Comparison of ENCODE assay signal across 33 mouse cellular contexts in the genomic region with DNA sequence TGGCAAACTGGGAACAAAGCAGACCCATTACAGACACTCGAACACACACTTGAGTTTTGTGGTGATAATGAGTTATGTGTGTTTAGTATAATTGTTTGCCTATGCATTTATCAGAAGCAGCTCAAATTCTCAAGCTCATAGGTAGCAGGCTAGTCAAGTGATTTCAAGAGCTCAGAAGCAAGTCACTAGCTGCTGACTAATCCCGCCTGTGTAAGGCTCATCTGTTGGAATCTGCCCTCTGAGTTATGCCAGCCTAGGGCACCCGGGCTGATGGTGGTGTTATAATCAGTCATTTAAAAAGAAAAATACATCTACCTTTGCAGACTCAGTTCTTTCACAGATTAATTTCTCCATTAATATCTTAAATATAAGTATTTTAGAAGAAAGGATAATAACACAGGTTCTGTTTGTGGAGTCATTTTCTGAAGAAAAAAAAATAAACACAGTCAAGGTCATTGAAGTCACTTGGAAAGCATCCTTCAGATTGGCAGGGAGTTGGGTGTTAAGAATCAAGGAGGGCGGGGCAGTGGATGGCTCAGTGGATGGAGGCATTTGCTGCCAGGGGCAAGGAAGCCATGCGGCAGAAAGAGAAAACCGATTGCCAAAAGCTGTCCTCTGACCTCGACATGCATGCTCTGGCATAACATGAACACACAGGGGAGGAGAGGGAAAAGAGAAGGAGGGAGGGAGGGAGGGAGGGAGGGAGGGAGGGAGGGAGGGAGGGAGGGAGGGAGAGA. TPM values are rescaled to one million over a fixed set of nuclear protein-coding genes. Genes with fewer than 3 reads are reported as not detected.
DNase-seq lines count a peak whose midpoint lies in the region; ATAC-seq and TF ChIP-seq lines count a peak whose summit lies in the region.
"Had no signal": no experiment of that assay in that cellular context is flagged by ENCODE, and none has a peak within 500 bp of the region (broad histone marks: within the 10 kb centered on the region; RNA-seq: fewer than 3 reads in every experiment).

No protein-coding gene starts in this region.

- H3K9me3 ChIP-seq in hindbrain, postnatal 0 days (ENCODE audit: low read length): no peaks in the 10 kb centered on the region
- H3K9me3 ChIP-seq in hindbrain, embryonic 16.5 days (ENCODE audit: control insufficient read depth, low read length): no peaks in the 10 kb centered on the region
- H3K9me3 ChIP-seq in lung, embryonic 14.5 days (ENCODE audit: low read depth, low read length): no peaks in the 10 kb centered on the region
- H3K9me3 ChIP-seq: embryonic facial prominence, embryonic 12.5 days; embryonic facial prominence, embryonic 15.5 days; heart, embryonic 12.5 days; heart, embryonic 15.5 days; hindbrain, embryonic 10.5 days; hindbrain, embryonic 13.5 days had no signal

- no peaks in the 10 kb centered on the region for H3K27me3 ChIP-seq in hindbrain, postnatal 0 days (ENCODE audit: insufficient read depth, low read length)
- H3K27me3 ChIP-seq in hindbrain, embryonic 16.5 days (replicated peaks; ENCODE audit: control insufficient read depth, insufficient read depth, low read length): no peaks in the 10 kb centered on the region
- H3K27me3 ChIP-seq in lung, embryonic 14.5 days (ENCODE audit: insufficient read depth, low read length): no peaks in the 10 kb centered on the region
- H3K27me3 ChIP-seq: embryonic facial prominence, embryonic 12.5 days; embryonic facial prominence, embryonic 15.5 days; hindbrain, embryonic 13.5 days had no signal

- no peak overlapping the region for H3K4me2 ChIP-seq in hindbrain, postnatal 0 days (ENCODE audit: low read depth, low read length)
- no peak overlapping the region for H3K4me2 ChIP-seq in hindbrain, embryonic 16.5 days (ENCODE audit: low read length)
- no peak overlapping the region for H3K4me2 ChIP-seq in lung, embryonic 14.5 days
- H3K4me2 ChIP-seq: embryonic facial prominence, embryonic 12.5 days; embryonic facial prominence, embryonic 15.5 days; heart, embryonic 12.5 days; heart, embryonic 15.5 days; hindbrain, embryonic 13.5 days had no signal

- no peaks in the 10 kb centered on the region for H3K36me3 ChIP-seq in hindbrain, postnatal 0 days (ENCODE audit: insufficient read depth, low read length)
- no peaks in the 10 kb centered on the region for H3K36me3 ChIP-seq in hindbrain, embryonic 16.5 days (ENCODE audit: control insufficient read depth, insufficient read depth, low read length)
- no peaks in the 10 kb centered on the region for H3K36me3 ChIP-seq in lung, embryonic 14.5 days (ENCODE audit: insufficient read depth)
- H3K36me3 ChIP-seq: embryonic facial prominence, embryonic 12.5 days; embryonic facial prominence, embryonic 15.5 days; heart, embryonic 12.5 days; heart, embryonic 15.5 days; hindbrain, embryonic 10.5 days; hindbrain, embryonic 13.5 days had no signal

- TF ChIP-seq CTCF in hindbrain, postnatal 0 days (IDR thresholded peaks at IDR 0.05; ENCODE audit: low read depth): no peak
- no peak for TF ChIP-seq CTCF in lung, embryonic 14.5 days (IDR thresholded peaks at IDR 0.05; ENCODE audit: low read depth)

- no peak overlapping the region for H3K27ac ChIP-seq in hindbrain, postnatal 0 days
- no peak overlapping the region for H3K27ac ChIP-seq in hindbrain, embryonic 16.5 days (ENCODE audit: low read depth, low read length)
- no peak overlapping the region for H3K27ac ChIP-seq in lung, embryonic 14.5 days (ENCODE audit: low read depth)
- H3K27ac ChIP-seq: embryonic facial prominence, embryonic 12.5 days; embryonic facial prominence, embryonic 15.5 days; heart, embryonic 15.5 days; hindbrain, embryonic 10.5 days; hindbrain, embryonic 13.5 days had no signal

- no peak overlapping the region for H3K4me3 ChIP-seq in hindbrain, postnatal 0 days (ENCODE audit: low read length)
- H3K4me3 ChIP-seq in hindbrain, embryonic 16.5 days (ENCODE audit: low read length): no peak overlapping the region
- H3K4me3 ChIP-seq in lung, embryonic 14.5 days (ENCODE audit: low read depth, low read length): no peak overlapping the region
- H3K4me3 ChIP-seq: embryonic facial prominence, embryonic 12.5 days; embryonic facial prominence, embryonic 15.5 days; heart, embryonic 12.5 days; heart, embryonic 15.5 days; hindbrain, embryonic 10.5 days; hindbrain, embryonic 13.5 days had no signal

- no peaks in the 10 kb centered on the region for H3K4me1 ChIP-seq in hindbrain, postnatal 0 days (ENCODE audit: insufficient read depth, low read length)
- H3K4me1 ChIP-seq in hindbrain, embryonic 16.5 days (ENCODE audit: control insufficient read depth, insufficient read depth, low read depth, low read length): no peaks in the 10 kb centered on the region
- H3K4me1 ChIP-seq in lung, embryonic 14.5 days (ENCODE audit: insufficient read depth): no peaks in the 10 kb centered on the region
- H3K4me1 ChIP-seq: embryonic facial prominence, embryonic 12.5 days; embryonic facial prominence, embryonic 15.5 days; heart, embryonic 12.5 days; hindbrain, embryonic 13.5 days had no signal

- 59% methylated on average over 7 of the region's 7 CpGs for WGBS in hindbrain, postnatal 0 days
- 75% methylated on average over 7 of the region's 7 CpGs for WGBS in hindbrain, embryonic 16.5 days
- 61% methylated on average over 7 of the region's 7 CpGs for WGBS in lung, embryonic 14.5 days

- no peak overlapping the region for H3K9ac ChIP-seq in hindbrain, postnatal 0 days (replicated peaks; ENCODE audit: low read length)
- no peak overlapping the region for H3K9ac ChIP-seq in hindbrain, embryonic 16.5 days (ENCODE audit: low read depth, low read length)
- H3K9ac ChIP-seq in lung, embryonic 14.5 days: no peak overlapping the region
- H3K9ac ChIP-seq: embryonic facial prominence, embryonic 12.5 days; embryonic facial prominence, embryonic 15.5 days; forebrain, postnatal 0 days; heart, embryonic 12.5 days; heart, embryonic 15.5 days; hindbrain, embryonic 13.5 days had no signal

- ATAC-seq in hindbrain, postnatal 0 days: no peak
- no peak for ATAC-seq in hindbrain, embryonic 16.5 days
- ATAC-seq in lung, embryonic 14.5 days (ENCODE audit: insufficient read depth): peak; percentile 44; the same call in 1 of the 2 replicates
- ATAC-seq: activated CD4-positive, CD25-positive, alpha-beta regulatory T cell, adult 4 months; CD4-positive, CD25-positive, alpha-beta regulatory T cell, adult 4 months; forebrain, embryonic 14.5 days; forebrain, postnatal 0 days; intestine, postnatal 0 days had no signal

- DNase-seq in adrenal gland, postnatal 36 days: peak; percentile 13 to 34
- DNase-seq in adrenal gland, postnatal 4 days (ENCODE audit: low spot score in 2 of 2): no peak
- DNase-seq in hindbrain, postnatal 0 days (ENCODE audit: low spot score): peak; percentile 23
- no peak for DNase-seq in lung, embryonic 14.5 days
- no peak for DNase-seq in lung, postnatal 14 days
- peak; percentile 40 for DNase-seq in 3T3-L1 (ENCODE audit: low read depth, low spot score)
- no peak for DNase-seq in layer of hippocampus, adult 9-11 months
- DNase-seq: adrenal gland, postnatal 14 days; cerebellum, adult 8-10 months; cerebellum, postnatal 25 days; forebrain, postnatal 0 days; gastrocnemius, postnatal 25 days; heart, adult 18-20 months; heart, postnatal 10 days; heart, postnatal 36 days had no signal

RNA-seq across cellular contexts. Expression of a gene that starts 34.0 kb away (rescaled TPM):
- total RNA-seq in adrenal gland, postnatal 36 days (2021): not detected
- total RNA-seq in adrenal gland, postnatal 4 days (2021): not detected
- total RNA-seq in hindbrain, postnatal 0 days (2014; rRNA removed): not detected in 2 replicates
- not detected in 2 replicates for polyA plus RNA-seq in hindbrain, postnatal 0 days (2015; fragmentation: Nextera tagmentation; extraction: Ambion mirVana)
- not detected in 2 replicates for polyA plus RNA-seq in hindbrain, embryonic 16.5 days (2015; fragmentation: Nextera tagmentation; extraction: Ambion mirVana)
- not detected in 2 replicates for polyA plus RNA-seq in lung, embryonic 14.5 days (2014; fragmentation: Nextera tagmentation; extraction: Ambion mirVana)
- total RNA-seq: adrenal gland, postnatal 14 days; common myeloid progenitor, adult 5-6 weeks; forebrain, postnatal 0 days; gastrocnemius, adult 8-10 months; gastrocnemius, postnatal 25 days; heart, adult 18-20 months; heart, postnatal 10 days; heart, postnatal 36 days; MEL had no signal
- polyA plus RNA-seq: activated CD4-positive, CD25-positive, alpha-beta regulatory T cell, adult 4 months; C2C12; CD4-positive, CD25-positive, alpha-beta regulatory T cell, adult 4 months; embryonic facial prominence, embryonic 12.5 days; embryonic facial prominence, embryonic 15.5 days; forebrain, embryonic 11.5 days; forebrain, embryonic 14.5 days; gonadal fat pad, adult 2 months; heart, embryonic 12.5 days; heart, embryonic 15.5 days; hindbrain, embryonic 10.5 days; hindbrain, embryonic 13.5 days; intestine, embryonic 14.5 days; intestine, postnatal 0 days had no signal

Comparison
In these comparisons a context has a peak if more than half of its experiments do, and no peak if none do; other contexts are left out.
1. DNase-seq: peak in adrenal gland, postnatal 36 days (2 of 2), hindbrain, postnatal 0 days (single experiment) and 3T3-L1 (single experiment); none in adrenal gland, postnatal 4 days (0 of 2), lung, embryonic 14.5 days (single experiment), lung, postnatal 14 days (single experiment) and layer of hippocampus, adult 9-11 months (single experiment).